Mouse (Mus musculus) bone marrow, adult 2 months (tissue): ENCODE measurements around the gene Rasef.

Experiments used
- CTCF ChIP-seq: fragments of 200-500 bp; IDR thresholded peaks from 2 replicates; pipeline ENCODE4 v1.5.1; 2011; ENCODE audit warnings: low read length, control low read depth; ENCODE audit not compliant: control insufficient read depth, insufficient read depth
- POLR2A ChIP-seq: fragments of 200-500 bp; IDR thresholded peaks from 2 replicates; pipeline ENCODE4 v1.6.1; 2011; ENCODE audit warnings: low read depth, mild to moderate bottlenecking, control low read depth, low read length, borderline replicate concordance; ENCODE audit not compliant: control insufficient read depth

GRCm38 (mm10) chr4:73789534-73789933, 1.3 kb downstream of the Rasef start:
- TF ChIP-seq POLR2A (no peak), CTCF (no peak)
